In the genomic region with DNA sequence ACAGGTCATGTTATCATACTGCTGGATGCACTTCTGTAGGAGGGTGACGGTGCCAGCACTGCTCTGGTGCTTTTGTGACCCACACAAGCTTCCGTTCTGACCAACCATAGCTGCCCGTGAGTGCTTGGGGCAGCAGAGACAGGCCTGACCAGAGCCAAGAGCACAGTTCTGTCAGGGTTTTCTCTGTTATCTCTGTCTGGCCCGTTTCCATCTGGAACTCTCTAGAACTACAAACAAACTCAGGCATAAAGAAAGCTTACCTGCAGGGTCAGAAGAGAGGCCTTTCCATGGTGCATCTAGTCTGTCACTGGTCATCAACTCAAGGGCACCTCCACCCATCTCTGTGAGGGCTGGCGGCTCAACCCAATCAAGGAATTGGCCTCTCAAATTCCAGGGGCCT, we compare ENCODE assay signal across 19 mouse cellular contexts.
DNase-seq lines count a peak whose midpoint lies in the region; ATAC-seq lines count a peak whose summit lies in the region.
"Had no signal": no experiment of that assay in that cellular context is flagged by ENCODE, and none has a peak within 500 bp of the region (broad histone marks: within the 10 kb centered on the region; RNA-seq: fewer than 3 reads in every experiment).

No protein-coding gene starts in this region.

- no peak overlapping the region for H3K27ac ChIP-seq in heart, embryonic 10.5 days
- H3K27ac ChIP-seq: embryonic facial prominence, embryonic 12.5 days; forebrain, embryonic 15.5 days; heart, adult 2 months; hindbrain, embryonic 15.5 days had no signal

- no peak for ATAC-seq in megakaryocyte, adult 5-6 weeks (ENCODE audit: poor library complexity, severe bottlenecking)
- ATAC-seq: activated CD4-positive, CD25-positive, alpha-beta regulatory T cell, adult 4 months; forebrain, embryonic 15.5 days; intestine, embryonic 16.5 days had no signal

- WGBS in heart, embryonic 10.5 days: 85% methylated on average over 5 of the region's 5 CpGs

- H3K4me1 ChIP-seq in heart, embryonic 10.5 days: peaks cover 34% of the 10 kb centered on the region; the same call in 1 of the 2 replicates
- H3K4me1 ChIP-seq in megakaryocyte, embryonic 14.5 days: peaks cover 89% of the 10 kb centered on the region

- no peaks in the 10 kb centered on the region for H3K36me3 ChIP-seq in heart, embryonic 10.5 days
- peaks cover 5% of the 10 kb centered on the region for H3K36me3 ChIP-seq in megakaryocyte, embryonic 14.5 days (replicated peaks; ENCODE audit: low read length)
- H3K36me3 ChIP-seq: embryonic facial prominence, embryonic 12.5 days; forebrain, embryonic 15.5 days; hindbrain, embryonic 15.5 days had no signal

- no peaks in the 10 kb centered on the region for H3K9me3 ChIP-seq in heart, embryonic 10.5 days
- peaks cover 10% of the 10 kb centered on the region; the same call in 1 of the 2 replicates for H3K9me3 ChIP-seq in megakaryocyte, embryonic 14.5 days
- H3K9me3 ChIP-seq: embryonic facial prominence, embryonic 12.5 days; forebrain, embryonic 15.5 days; hindbrain, embryonic 15.5 days had no signal

- intact Hi-C loops in heart, postnatal 10 days (cut with DNase I): no loop called here
- intact Hi-C loops in heart, postnatal 25 days (cut with DNase I): no loop called here

- no peaks in the 10 kb centered on the region for H3K27me3 ChIP-seq in heart, embryonic 10.5 days (ENCODE audit: insufficient read depth, poor library complexity, severe bottlenecking)
- no peaks in the 10 kb centered on the region for H3K27me3 ChIP-seq in megakaryocyte, embryonic 14.5 days (replicated peaks)
- H3K27me3 ChIP-seq: CH12.LX; embryonic facial prominence, embryonic 12.5 days; forebrain, embryonic 15.5 days; hindbrain, embryonic 15.5 days; Patski had no signal

- H3K4me3 ChIP-seq in heart, embryonic 10.5 days: no peak overlapping the region
- peak overlapping the region; percentile 44 for H3K4me3 ChIP-seq in megakaryocyte, embryonic 14.5 days (replicated peaks)
- H3K4me3 ChIP-seq: embryonic facial prominence, embryonic 12.5 days; forebrain, embryonic 15.5 days; heart, adult 2 months; hindbrain, embryonic 15.5 days had no signal

- DNase-seq in heart, adult 18-20 months: peak; percentile 35 to 41
- DNase-seq in heart, embryonic 10.5 days (ENCODE audit: low spot score): no peak
- DNase-seq in heart, postnatal 10 days: peak; percentile 59 to 61
- DNase-seq in heart, postnatal 25 days (ENCODE audit: low spot score): no peak
- DNase-seq: adrenal gland, adult 2 months; cerebellum, adult 11-12 months; cerebellum, adult 9-10 months; cerebellum, postnatal 25 days; gastrocnemius, postnatal 36 days had no signal

Comparison
In these comparisons a context has a peak if more than half of its experiments do, and no peak if none do; other contexts are left out.
1. DNase-seq: peak in heart, adult 18-20 months (2 of 2) and heart, postnatal 10 days (2 of 2); none in heart, embryonic 10.5 days (single experiment) and heart, postnatal 25 days (single experiment).